Mouse (Mus musculus) bone marrow macrophage, adult 2 months (primary cell): ENCODE results near the gene Abhd17b.
"Not testable (repeated sequence)": the region's sequence is repeated elsewhere in the genome, so short reads cannot be mapped to it uniquely, and the experiment has no call there.

Experiments
- CTCF ChIP-seq: IDR thresholded peaks from 2 replicates; pipeline ENCODE4 v1.5.1; 2012; ENCODE audit warnings: low read depth, mild to moderate bottlenecking, low read length, moderate library complexity
- POLR2A ChIP-seq: IDR thresholded peaks from 2 replicates; pipeline ENCODE4 v1.6.1; 2012; ENCODE audit warnings: mild to moderate bottlenecking, low read depth, low read length, borderline replicate concordance

- not testable (repeated sequence) for TF ChIP-seq CTCF, POLR2A
Observed at GRCm38 (mm10) chr19:21723280-21723679, 70.3 kb downstream of the Abhd17b start.
